Comparison of ENCODE assay signal across 8 mouse cellular contexts in the genomic region with DNA sequence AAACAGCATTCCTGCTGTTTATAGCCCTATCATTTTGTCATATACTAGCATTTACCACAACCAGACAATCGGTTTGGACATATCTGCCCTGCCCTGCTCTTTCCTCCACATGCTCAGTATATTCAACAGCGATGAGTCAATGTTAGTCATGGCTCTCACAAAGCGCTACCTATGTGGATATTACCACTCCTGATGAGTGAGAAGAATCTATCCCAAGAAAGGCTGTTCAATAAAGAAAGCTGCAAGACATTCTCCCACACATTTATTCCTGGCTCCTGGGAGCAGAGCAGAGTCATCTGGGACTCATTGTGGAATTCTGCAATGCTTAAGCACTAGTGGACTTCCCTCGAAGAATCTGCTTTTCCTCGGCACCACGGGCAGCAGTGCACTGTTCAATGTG.
"Had no signal": no experiment of that assay in that cellular context is flagged by ENCODE, and none has a peak within 500 bp of the region (broad histone marks: within the 10 kb centered on the region; RNA-seq: fewer than 3 reads in every experiment).

No protein-coding gene starts in this region.

- DNase-seq: liver, postnatal 0 days; lung, adult 2 months; lung, postnatal 14 days; lung, postnatal 36 days; right cerebral cortex, postnatal 14 days; thymus, adult 18-20 months; thymus, postnatal 14 days; thymus, postnatal 36 days had no signal
